Mouse (Mus musculus) G1E (cell line): ENCODE measurements around the gene Afdn.

ENCODE experiments used
- CTCF ChIP-seq: IDR thresholded peaks from 2 replicates; pipeline ENCODE4 v1.5.1; 2012; ENCODE audit warnings: low read depth, low read length, inconsistent platforms, mixed read lengths
- TAL1 ChIP-seq: conservative IDR thresholded peaks from 2 replicates; pipeline ENCODE4 v1.6.1; 2012; ENCODE audit warnings: low read depth, low read length, inconsistent platforms, mixed read lengths

DNA sequence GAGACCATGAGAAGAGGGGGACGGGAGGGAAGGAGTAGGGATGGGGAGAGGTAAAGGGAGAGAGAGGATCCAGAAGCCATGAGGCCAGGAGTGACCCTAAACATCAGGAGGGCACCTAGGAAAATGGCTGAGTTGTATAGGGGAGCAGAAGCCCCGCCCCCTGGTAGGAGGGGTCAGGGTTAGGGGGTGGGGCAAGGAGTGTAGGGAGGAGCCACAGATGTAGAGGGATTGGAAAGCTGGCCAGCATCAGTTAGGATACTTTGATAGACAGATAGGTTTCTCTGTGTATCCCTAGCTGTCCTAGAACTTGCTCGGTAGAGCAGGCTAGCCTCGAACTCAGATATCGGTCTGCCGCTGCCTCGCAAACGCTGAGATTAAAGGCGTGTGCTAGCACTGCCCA, 12.7 kb upstream of the Afdn start:
- no peak for TF ChIP-seq CTCF
- TF ChIP-seq TAL1: no peak
